ENCODE assay signal across 16 mouse cellular contexts in the genomic region with DNA sequence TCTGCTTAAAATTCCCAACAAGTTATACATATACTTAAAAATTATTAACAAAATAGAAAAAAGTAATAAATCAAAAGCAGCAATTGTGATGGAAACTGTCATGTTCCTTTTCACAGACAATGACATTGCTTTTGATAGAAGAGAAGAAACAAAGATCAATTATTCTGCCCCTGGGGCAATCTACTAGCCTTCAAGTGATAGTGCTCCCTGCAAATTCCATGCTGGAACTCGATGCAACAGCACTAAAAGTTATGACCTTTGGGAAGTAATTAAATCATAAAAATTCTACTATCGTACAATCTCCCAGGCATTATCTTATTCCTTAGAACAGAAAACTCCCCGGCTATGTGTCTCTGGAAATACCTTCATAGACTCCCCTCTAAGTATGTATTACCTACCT.
"Had no signal": no experiment of that assay in that cellular context is flagged by ENCODE, and none has a peak within 500 bp of the region (broad histone marks: within the 10 kb centered on the region; RNA-seq: fewer than 3 reads in every experiment).

No protein-coding gene starts in this region.

- H3K27me3 ChIP-seq: neural tube, embryonic 13.5 days; neural tube, embryonic 15.5 days; stomach, embryonic 15.5 days had no signal

- H3K36me3 ChIP-seq: neural tube, embryonic 13.5 days; neural tube, embryonic 15.5 days; stomach, embryonic 15.5 days had no signal

- H3K9me3 ChIP-seq: neural tube, embryonic 13.5 days; neural tube, embryonic 15.5 days; stomach, embryonic 15.5 days had no signal

- H3K4me3 ChIP-seq: neural tube, embryonic 13.5 days; neural tube, embryonic 15.5 days; stomach, embryonic 15.5 days had no signal

- H3K27ac ChIP-seq: neural tube, embryonic 13.5 days; neural tube, embryonic 15.5 days; stomach, embryonic 15.5 days; stomach, postnatal 0 days had no signal

- H3K4me2 ChIP-seq: neural tube, embryonic 13.5 days; neural tube, embryonic 15.5 days; stomach, embryonic 15.5 days had no signal

- H3K4me1 ChIP-seq: neural tube, embryonic 13.5 days; neural tube, embryonic 15.5 days; stomach, embryonic 15.5 days had no signal

- DNase-seq: retina, postnatal 1 day; right cerebral cortex, adult 18-20 months; right cerebral cortex, postnatal 14 days; right cerebral cortex, postnatal 25 days; right cerebral cortex, postnatal 4 days; spleen, adult 18-20 months; thymus, adult 18-20 months; thymus, adult 2 months; thymus, postnatal 14 days; thymus, postnatal 25 days; thymus, postnatal 36 days; thymus, postnatal 4 days had no signal

- H3K9ac ChIP-seq: neural tube, embryonic 13.5 days; neural tube, embryonic 15.5 days; stomach, embryonic 15.5 days had no signal
